Mouse (Mus musculus): ENCODE results near the gene Hsd3b7. TPM values are rescaled to one million over a fixed set of nuclear protein-coding genes. Genes with fewer than 3 reads are reported as not detected.

Hsd3b7 gene
- polyA plus RNA-seq, 1 experiment from 2014 or later: 37.3 TPM

GRCm38 (mm10) chr7:127812292-127812691, 11.9 kb downstream of the Hsd3b7 start:
- Histone ChIP-seq H3K4me2 (replicated peaks; ENCODE audit: low read depth) (no peak overlapping the region), H3K4me3 (ENCODE audit: low read depth, low read length) (no peak overlapping the region), H3K27me3 (replicated peaks; ENCODE audit: control insufficient read depth, insufficient read depth, low read length) (no peaks in the 10 kb centered on the region), H3K9ac (ENCODE audit: low read depth, low read length) (no peak overlapping the region), H3K4me1 (replicated peaks; ENCODE audit: control insufficient read depth, insufficient read depth, low read length) (no peaks in the 10 kb centered on the region), H3K36me3 (ENCODE audit: control insufficient read depth, insufficient read depth) (no peaks in the 10 kb centered on the region), H3K27ac (ENCODE audit: low read depth, low read length) (no peak overlapping the region), H3K9me3 (ENCODE audit: control insufficient read depth) (no peaks in the 10 kb centered on the region)
- ATAC-seq: no peak
- 77% methylated on average over 3 of the region's 3 CpGs for WGBS
- no peak for TF ChIP-seq CTCF (IDR thresholded peaks at IDR 0.05; ENCODE audit: low read depth)

GRCm38 (mm10) chr7:127813821-127814220, 13.4 kb downstream of the Hsd3b7 start:
- Histone ChIP-seq H3K4me3 (ENCODE audit: low read depth, low read length) (no peak overlapping the region), H3K9ac (ENCODE audit: low read depth, low read length) (no peak overlapping the region), H3K4me2 (replicated peaks; ENCODE audit: low read depth) (no peak overlapping the region), H3K4me1 (replicated peaks; ENCODE audit: control insufficient read depth, insufficient read depth, low read length) (no peaks in the 10 kb centered on the region), H3K36me3 (ENCODE audit: control insufficient read depth, insufficient read depth) (no peaks in the 10 kb centered on the region), H3K9me3 (ENCODE audit: control insufficient read depth) (no peaks in the 10 kb centered on the region), H3K27ac (ENCODE audit: low read depth, low read length) (no peak overlapping the region), H3K27me3 (replicated peaks; ENCODE audit: control insufficient read depth, insufficient read depth, low read length) (no peaks in the 10 kb centered on the region)
- 0 out of 2 replicates have a peak, but pooled peaks have one; percentile 59 for ATAC-seq
- 44% methylated on average over 4 of the region's 4 CpGs for WGBS
- no peak for TF ChIP-seq CTCF (IDR thresholded peaks at IDR 0.05; ENCODE audit: low read depth)

GRCm38 (mm10) chr7:127814241-127814921, 14.0 kb downstream of the Hsd3b7 start:
- H3K27me3 ChIP-seq (replicated peaks; ENCODE audit: control insufficient read depth, insufficient read depth, low read length): no peaks in the 10 kb centered on the region

DNA sequence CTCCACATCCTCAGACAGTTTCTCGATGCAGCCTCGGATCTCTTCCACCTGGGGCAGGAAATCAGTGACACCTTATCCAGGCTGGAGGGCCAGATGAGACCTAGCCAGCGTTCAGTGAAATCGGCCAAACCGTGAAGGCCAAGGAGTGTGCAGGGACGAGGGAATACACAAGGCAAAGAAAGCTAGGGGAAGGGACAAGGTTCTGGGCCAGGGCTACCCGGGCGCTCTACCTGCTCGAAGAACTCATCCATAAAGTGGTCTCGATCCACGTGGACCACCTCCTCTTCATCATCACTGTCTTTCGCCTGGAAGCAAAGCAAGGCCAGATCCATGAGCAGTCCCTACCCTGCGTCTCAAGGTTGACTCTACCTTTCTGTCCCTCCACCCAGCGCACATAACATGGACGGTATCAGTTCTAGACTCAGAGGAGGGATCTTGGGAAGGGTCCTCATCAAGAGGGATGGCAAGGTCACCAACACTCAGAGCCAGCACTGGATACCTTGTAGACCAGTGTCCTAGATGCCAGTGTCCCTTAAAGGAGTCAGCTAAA, 14.8 kb downstream of the Hsd3b7 start:
- Histone ChIP-seq H3K4me1 (replicated peaks; ENCODE audit: control insufficient read depth, insufficient read depth, low read length) (no peaks in the 10 kb centered on the region), H3K4me2 (replicated peaks; ENCODE audit: low read depth) (no peak overlapping the region), H3K27ac (ENCODE audit: low read depth, low read length) (no peak overlapping the region), H3K27me3 (replicated peaks; ENCODE audit: control insufficient read depth, insufficient read depth, low read length) (no peaks in the 10 kb centered on the region), H3K9ac (ENCODE audit: low read depth, low read length) (no peak overlapping the region), H3K36me3 (ENCODE audit: control insufficient read depth, insufficient read depth) (no peaks in the 10 kb centered on the region), H3K9me3 (ENCODE audit: control insufficient read depth) (no peaks in the 10 kb centered on the region), H3K4me3 (ENCODE audit: low read depth, low read length) (no peak overlapping the region)
- ATAC-seq: no peak
- no peak for TF ChIP-seq CTCF (IDR thresholded peaks at IDR 0.05; ENCODE audit: low read depth)
- 90% methylated on average over 15 of the region's 15 CpGs for WGBS

More at GRCm38 (mm10) chr7:127814241-127814921, 14.0 kb downstream of the Hsd3b7 start:
- no peak overlapping the region for H3K4me3 ChIP-seq (ENCODE audit: low read depth, low read length)
- H3K4me1 ChIP-seq (replicated peaks; ENCODE audit: control insufficient read depth, insufficient read depth, low read length): no peaks in the 10 kb centered on the region
- no peaks in the 10 kb centered on the region for H3K36me3 ChIP-seq (ENCODE audit: control insufficient read depth, insufficient read depth)
- WGBS: 76% methylated on average over 19 of the region's 19 CpGs
- TF ChIP-seq CTCF (IDR thresholded peaks at IDR 0.05; ENCODE audit: low read depth): no peak
- no peaks in the 10 kb centered on the region for H3K9me3 ChIP-seq (ENCODE audit: control insufficient read depth)
- no peak overlapping the region for H3K9ac ChIP-seq (ENCODE audit: low read depth, low read length)
- no peak overlapping the region for H3K4me2 ChIP-seq (replicated peaks; ENCODE audit: low read depth)
- H3K27ac ChIP-seq (ENCODE audit: low read depth, low read length): no peak overlapping the region
- ATAC-seq: no peak

GRCm38 (mm10) chr7:127815954-127816821, 15.8 kb downstream of the Hsd3b7 start:
- Histone ChIP-seq H3K4me1 (replicated peaks; ENCODE audit: control insufficient read depth, insufficient read depth, low read length) (no peaks in the 10 kb centered on the region), H3K4me2 (replicated peaks; ENCODE audit: low read depth) (no peak overlapping the region), H3K9ac (ENCODE audit: low read depth, low read length) (no peak overlapping the region), H3K27me3 (replicated peaks; ENCODE audit: control insufficient read depth, insufficient read depth, low read length) (no peaks in the 10 kb centered on the region), H3K9me3 (ENCODE audit: control insufficient read depth) (no peaks in the 10 kb centered on the region), H3K36me3 (ENCODE audit: control insufficient read depth, insufficient read depth) (no peaks in the 10 kb centered on the region), H3K4me3 (ENCODE audit: low read depth, low read length) (no peak overlapping the region), H3K27ac (ENCODE audit: low read depth, low read length) (no peak overlapping the region)
- peak; percentile 44; the same call in 1 of the 2 replicates for ATAC-seq
- WGBS: 53% methylated on average over 15 of the region's 15 CpGs
- TF ChIP-seq CTCF (IDR thresholded peaks at IDR 0.05; ENCODE audit: low read depth): peak; percentile 63

- 76% methylated on average over 7 of the region's 7 CpGs for WGBS
- no peak overlapping the region for H3K4me3 ChIP-seq (ENCODE audit: low read depth, low read length)
- ATAC-seq: no peak
- no peak overlapping the region for H3K27ac ChIP-seq (ENCODE audit: low read depth, low read length)
- no peak for TF ChIP-seq CTCF (IDR thresholded peaks at IDR 0.05; ENCODE audit: low read depth)
- H3K4me2 ChIP-seq (replicated peaks; ENCODE audit: low read depth): no peak overlapping the region
- H3K36me3 ChIP-seq (ENCODE audit: control insufficient read depth, insufficient read depth): no peaks in the 10 kb centered on the region
- no peaks in the 10 kb centered on the region for H3K9me3 ChIP-seq (ENCODE audit: control insufficient read depth)
- H3K9ac ChIP-seq (ENCODE audit: low read depth, low read length): no peak overlapping the region
- no peaks in the 10 kb centered on the region for H3K4me1 ChIP-seq (replicated peaks; ENCODE audit: control insufficient read depth, insufficient read depth, low read length)
- H3K27me3 ChIP-seq (replicated peaks; ENCODE audit: control insufficient read depth, insufficient read depth, low read length): no peaks in the 10 kb centered on the region
These were observed 16.6 kb downstream of the Hsd3b7 start for GRCm38 (mm10) chr7:127817053-127817452.

Measured in intestine, postnatal 0 days (tissue).